ENCODE assay signal across 8 mouse cellular contexts in genomic region chr5:20967942-20968341, GRCm38 (mm10). TPM values are rescaled to one million over a fixed set of nuclear protein-coding genes. Genes with fewer than 3 reads are reported as not detected.
DNase-seq lines count a peak whose midpoint lies in the region; ATAC-seq lines count a peak whose summit lies in the region.

No protein-coding gene starts in this region.

- H3K9me3 ChIP-seq in heart, embryonic 15.5 days (replicated peaks) = no peaks in the 10 kb centered on the region
- no peaks in the 10 kb centered on the region for H3K9me3 ChIP-seq in heart, embryonic 10.5 days

- ATAC-seq in heart, embryonic 15.5 days (replicated peaks; ENCODE audit: insufficient number of reproducible peaks, insufficient read depth, low FRiP score, low read depth) = peak; percentile 87
- ATAC-seq in megakaryocyte progenitor cell, adult 5-6 weeks (replicated peaks; ENCODE audit: poor library complexity) = peak; percentile 78

- DNase-seq in heart, embryonic 10.5 days (ENCODE audit: low spot score) = no peak
- peak; percentile 39 for DNase-seq in Muller cell, postnatal 12 days (ENCODE audit: inconsistent ontology term)
- DNase-seq in induced T-regulatory cell, adult 2 months (ENCODE audit: low read depth) = peak; percentile 43
- DNase-seq in left cerebral cortex, adult 11 months (ENCODE audit: low spot score) = no peak
- DNase-seq in layer of hippocampus, adult 11-12 months (ENCODE audit: low spot score) = no peak
- DNase-seq in layer of hippocampus, adult 9-11 months = no peak

- H3K36me3 ChIP-seq in heart, embryonic 15.5 days = no peaks in the 10 kb centered on the region
- no peaks in the 10 kb centered on the region for H3K36me3 ChIP-seq in heart, embryonic 10.5 days

- H3K4me3 ChIP-seq in heart, embryonic 15.5 days = no peak overlapping the region
- no peak overlapping the region for H3K4me3 ChIP-seq in heart, embryonic 10.5 days

- no peaks in the 10 kb centered on the region for H3K27me3 ChIP-seq in heart, embryonic 15.5 days
- H3K27me3 ChIP-seq in heart, embryonic 10.5 days (ENCODE audit: insufficient read depth, poor library complexity, severe bottlenecking) = no peaks in the 10 kb centered on the region

- peaks cover 7% of the 10 kb centered on the region for H3K4me1 ChIP-seq in heart, embryonic 15.5 days (replicated peaks)
- H3K4me1 ChIP-seq in heart, embryonic 10.5 days = no peaks in the 10 kb centered on the region; the same call in 1 of the 2 replicates

- H3K27ac ChIP-seq in heart, embryonic 15.5 days = peak overlapping the region; percentile 62
- no peak overlapping the region for H3K27ac ChIP-seq in heart, embryonic 10.5 days

- peak overlapping the region; percentile 31 for H3K4me2 ChIP-seq in heart, embryonic 15.5 days

- 17% methylated on average over 4 of the region's 4 CpGs for WGBS in heart, embryonic 15.5 days
- WGBS in heart, embryonic 10.5 days = 32% methylated on average over 4 of the region's 4 CpGs

- H3K9ac ChIP-seq in heart, embryonic 15.5 days = no peak overlapping the region

RNA-seq across cellular contexts. Expression of gene Rsbn1l, which starts 11.7 kb away (rescaled TPM):
- polyA plus RNA-seq in heart, embryonic 15.5 days (2015; fragmentation: Nextera tagmentation; extraction: Ambion mirVana) = 5.6 and 6.4 TPM in 2 replicates
- polyA plus RNA-seq in heart, embryonic 10.5 days (2016; fragmentation: Nextera tagmentation; extraction: Ambion mirVana) = 5.1 and 5.2 TPM in 2 replicates
- 30.6 and 33.0 TPM in 2 replicates for total RNA-seq in megakaryocyte progenitor cell, adult 5-6 weeks (2015)
- total RNA-seq in megakaryocyte progenitor cell, adult 5-6 weeks (2017) = 16.8 and 39.3 TPM in 2 replicates

Comparison
In these comparisons a context has a peak if more than half of its experiments do, and no peak if none do; other contexts are left out.
1. DNase-seq: peak in Muller cell, postnatal 12 days (single experiment) and induced T-regulatory cell, adult 2 months (single experiment); none in heart, embryonic 10.5 days (single experiment), left cerebral cortex, adult 11 months (single experiment), layer of hippocampus, adult 11-12 months (single experiment) and layer of hippocampus, adult 9-11 months (single experiment).